Mouse (Mus musculus) cerebellum, postnatal 14 days (tissue): ENCODE measurements around the gene Tubb4b.

Experiments used
- DNase-seq, 2 experiments: peaks; one replicate each; pipeline ENCODE4 v3.0.0; 2021; ENCODE audit warnings: mixed read lengths in 2 of 2

Tubb4b gene

DNA sequence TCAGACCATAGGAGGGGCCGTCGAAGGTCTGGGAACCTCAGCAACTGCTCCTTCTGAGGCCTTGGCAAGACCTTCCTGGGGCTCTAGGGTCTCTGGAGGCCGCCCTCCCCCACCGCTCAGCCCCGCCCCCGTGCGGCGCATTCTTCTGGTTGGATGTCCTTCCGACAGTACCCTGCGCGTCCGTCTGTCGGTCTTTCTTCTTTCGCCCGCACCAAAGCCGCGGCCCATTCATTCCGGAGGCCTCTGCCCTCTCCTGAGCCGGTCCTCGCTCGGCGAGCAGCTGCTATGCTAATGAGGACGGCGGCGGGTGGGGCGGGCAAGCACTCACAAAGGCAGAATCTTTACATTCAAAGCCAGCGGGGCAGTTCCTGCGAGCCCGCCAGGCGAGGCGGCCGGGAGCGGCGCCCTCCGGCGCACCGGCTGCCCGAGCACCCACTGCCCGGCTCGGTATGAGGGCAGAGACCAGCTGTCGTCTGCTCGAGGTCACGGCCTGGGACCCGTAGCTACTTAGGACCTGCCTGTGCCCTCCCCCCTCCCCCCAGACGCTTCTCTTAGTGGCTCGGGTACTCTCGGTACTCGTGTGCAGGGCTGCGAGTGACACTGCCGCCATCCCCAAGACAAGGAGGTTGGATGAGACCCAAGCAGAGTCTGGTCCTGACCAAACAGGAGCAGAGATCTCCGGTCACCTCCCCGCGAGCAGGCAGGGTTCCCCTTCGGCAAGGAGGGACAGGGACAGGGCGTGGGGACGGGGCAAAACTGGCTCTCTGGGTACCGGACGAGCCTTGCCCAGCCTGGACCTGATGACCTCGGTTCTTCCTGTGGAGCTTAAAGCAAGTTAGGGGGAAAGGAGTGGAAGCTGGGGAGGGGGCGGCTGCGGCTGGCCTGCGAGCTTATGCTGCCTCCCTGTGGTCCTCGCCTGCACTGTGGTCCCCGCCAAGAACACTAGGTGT lies 38.6 kb downstream of the Tubb4b start:
- peak; percentile 39 to 57 for DNase-seq

DNA sequence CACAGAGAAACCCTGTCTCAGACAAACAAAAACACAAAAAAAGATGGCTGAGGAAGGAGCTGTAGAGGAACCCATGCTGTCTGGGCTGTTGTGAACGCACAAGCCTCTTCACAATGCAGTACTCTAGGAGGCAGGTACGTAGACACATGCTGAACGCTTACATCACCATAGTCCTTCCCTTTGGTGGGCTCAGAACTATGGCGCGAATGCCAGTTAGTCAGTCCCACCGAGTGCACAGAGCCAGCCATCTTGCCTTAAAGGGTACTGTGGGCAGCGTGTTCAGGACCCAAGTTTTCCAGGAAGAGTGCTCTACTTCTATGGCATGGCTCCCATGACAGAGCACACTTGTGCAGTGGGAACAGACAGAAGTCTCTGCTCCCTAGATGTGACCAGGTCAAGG lies 40.0 kb downstream of the Tubb4b start:
- no peak for DNase-seq

DNA sequence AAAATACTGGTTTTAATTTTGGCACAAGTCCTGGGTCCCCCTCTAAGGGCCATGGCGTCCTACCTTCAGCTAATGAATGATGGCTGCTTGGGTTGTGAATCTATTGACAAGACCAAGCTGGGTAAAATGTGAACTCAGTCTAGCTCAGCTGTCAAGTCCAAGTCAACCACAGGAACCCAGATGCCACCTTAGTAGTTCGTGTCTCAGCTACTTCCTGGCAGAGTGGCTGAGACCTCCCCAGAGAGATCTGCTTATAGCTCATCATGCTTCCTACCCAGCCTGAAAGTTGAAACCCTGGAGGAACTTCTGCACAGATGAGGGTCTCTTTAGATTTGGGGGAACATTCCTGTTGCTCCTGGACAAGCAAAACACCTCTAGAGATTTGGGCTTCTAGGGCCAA lies 41.2 kb downstream of the Tubb4b start:
- no peak for DNase-seq

DNA sequence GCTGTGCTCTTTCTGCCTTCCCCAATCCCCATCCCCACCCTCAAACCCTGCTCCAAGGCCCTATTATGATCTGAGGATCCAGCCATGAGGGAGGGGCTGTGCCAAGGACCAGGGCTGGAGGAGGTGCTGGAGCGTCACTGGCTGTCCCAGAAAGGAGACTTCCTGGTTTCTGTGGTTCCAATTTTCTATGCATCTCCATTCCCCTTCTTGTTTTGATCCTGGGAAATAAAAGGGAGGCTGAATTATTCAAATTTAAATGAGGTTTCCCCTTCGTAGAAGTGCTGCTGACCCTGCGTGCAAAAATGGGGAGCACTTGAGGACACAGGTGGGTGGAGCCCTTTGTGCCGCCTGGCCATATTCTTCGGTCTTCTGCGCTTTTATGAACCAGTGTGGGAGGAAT lies 41.8 kb downstream of the Tubb4b start:
- no peak for DNase-seq

DNA sequence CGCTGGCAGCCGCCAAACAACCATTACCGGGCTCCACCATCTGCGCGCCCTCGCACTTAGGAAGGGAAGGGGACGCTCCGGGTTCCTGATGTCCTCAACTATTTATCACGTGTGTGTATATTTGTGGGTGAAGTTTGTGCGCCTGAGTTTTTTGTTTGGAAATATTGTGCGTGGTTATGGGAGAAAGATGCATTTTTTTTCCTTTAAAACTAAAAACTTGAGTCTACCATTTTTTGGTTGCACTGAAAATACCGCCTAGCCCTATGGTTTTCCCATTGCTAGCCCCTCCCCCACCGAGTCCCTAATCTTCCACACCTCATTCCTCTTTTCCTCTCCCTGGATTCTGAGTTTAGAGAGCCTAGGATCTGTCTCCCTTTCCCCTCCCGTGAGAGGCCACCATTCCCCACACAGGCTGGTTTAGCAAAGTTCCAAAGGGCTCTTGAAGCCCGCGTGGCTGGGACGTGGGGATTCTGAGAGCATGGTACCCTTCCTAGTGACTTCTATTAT lies 42.6 kb downstream of the Tubb4b start:
- peak; percentile 16 to 44 for DNase-seq

DNA sequence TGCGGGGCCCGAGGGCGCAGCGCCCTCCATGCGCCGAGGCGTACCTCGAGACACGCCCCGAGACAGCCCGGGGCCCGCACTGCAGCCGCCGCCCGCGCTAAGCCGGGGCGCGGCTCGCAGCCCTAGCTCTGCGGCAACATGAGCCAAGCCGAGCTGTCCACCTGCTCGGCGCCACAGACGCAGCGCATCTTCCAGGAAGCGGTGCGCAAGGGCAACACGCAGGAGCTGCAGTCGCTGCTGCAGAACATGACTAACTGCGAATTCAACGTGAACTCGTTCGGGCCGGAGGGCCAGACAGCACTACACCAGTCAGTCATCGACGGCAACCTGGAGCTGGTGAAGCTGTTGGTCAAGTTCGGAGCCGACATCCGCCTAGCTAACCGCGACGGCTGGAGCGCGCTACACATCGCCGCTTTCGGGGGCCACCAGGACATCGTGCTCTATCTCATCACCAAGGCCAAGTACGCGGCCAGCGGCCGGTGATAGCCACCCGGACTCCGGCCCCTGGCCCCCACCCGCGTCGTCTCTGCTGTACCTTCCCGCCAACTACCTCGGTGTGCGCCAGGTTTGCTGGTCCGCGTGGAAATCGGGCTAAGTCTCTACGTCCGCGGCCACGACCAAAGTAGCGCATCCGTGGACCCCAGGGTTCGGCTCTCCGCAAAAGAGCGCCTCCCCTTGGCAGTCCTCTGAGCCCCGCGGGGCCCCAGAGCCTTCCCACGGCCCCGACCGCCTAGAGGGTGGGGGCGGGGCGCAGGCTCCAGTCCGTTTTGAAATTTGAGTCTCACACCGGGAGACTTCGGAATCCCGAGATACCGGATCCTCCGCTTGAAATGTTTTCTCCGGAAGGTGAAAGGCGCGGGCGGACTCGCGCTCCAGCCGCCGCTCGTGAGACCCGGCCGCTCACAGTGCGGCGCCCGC lies 43.3 kb downstream of the Tubb4b start:
- peak; percentile 56 to 60 for DNase-seq

DNA sequence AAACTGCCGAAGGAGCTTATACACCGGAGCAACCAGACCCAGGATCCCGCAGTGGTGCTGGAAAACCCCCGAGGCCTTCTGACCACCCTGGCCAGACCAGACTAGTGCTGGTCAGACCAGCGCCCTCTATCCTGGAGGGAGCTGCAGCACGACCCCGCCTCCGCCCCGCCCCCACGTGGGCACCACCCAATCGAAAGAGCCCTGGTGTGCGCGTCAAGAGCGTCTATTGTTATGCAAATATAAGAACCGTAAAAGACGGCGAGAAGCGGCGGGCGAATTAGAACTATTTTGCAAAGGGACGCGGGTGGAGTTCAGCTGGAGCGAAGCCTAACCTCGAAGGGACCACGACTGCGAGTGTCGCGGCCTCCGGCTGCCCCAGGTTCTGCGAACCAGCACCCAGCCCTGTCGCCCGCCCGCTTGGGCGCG lies 44.0 kb downstream of the Tubb4b start, which contains the start of gene Nrarp:
Nrarp (plus strand) TSS at position 281 of the 426 bp plus-strand sequence.
- DNase-seq = peak; percentile 92 to 95

DNA sequence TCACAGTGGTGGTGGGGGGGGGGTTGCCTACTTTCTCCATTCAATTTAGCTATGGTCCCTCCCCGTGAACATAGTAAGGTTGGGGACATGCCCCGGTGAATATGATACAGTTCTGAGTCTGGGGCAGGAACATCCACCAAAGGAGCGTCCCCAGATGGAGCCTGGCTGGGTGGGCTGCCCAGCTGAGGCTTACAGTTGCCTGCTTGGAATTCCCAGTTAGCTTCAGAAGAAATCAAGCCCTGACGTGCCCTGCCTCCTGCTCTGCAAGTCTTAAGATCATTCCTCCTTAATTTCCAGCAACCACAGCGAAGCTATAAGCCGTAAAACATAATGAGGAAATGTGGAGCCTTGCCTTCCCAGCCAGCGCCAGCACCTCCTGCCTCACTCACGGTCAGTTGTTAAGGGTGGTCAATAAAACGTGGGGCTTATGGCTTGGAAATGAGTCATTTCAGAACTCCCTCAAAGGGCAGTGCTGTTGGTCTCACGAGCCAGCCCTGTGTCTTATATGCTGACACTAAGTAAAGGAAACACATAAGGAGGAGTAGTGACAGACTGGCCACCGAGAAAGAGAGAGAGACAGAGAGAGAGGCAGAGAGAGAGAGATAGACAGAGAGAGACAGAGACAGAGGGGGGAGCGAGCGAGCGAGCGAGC lies 44.8 kb downstream of the Tubb4b start:
- no peak for DNase-seq

DNA sequence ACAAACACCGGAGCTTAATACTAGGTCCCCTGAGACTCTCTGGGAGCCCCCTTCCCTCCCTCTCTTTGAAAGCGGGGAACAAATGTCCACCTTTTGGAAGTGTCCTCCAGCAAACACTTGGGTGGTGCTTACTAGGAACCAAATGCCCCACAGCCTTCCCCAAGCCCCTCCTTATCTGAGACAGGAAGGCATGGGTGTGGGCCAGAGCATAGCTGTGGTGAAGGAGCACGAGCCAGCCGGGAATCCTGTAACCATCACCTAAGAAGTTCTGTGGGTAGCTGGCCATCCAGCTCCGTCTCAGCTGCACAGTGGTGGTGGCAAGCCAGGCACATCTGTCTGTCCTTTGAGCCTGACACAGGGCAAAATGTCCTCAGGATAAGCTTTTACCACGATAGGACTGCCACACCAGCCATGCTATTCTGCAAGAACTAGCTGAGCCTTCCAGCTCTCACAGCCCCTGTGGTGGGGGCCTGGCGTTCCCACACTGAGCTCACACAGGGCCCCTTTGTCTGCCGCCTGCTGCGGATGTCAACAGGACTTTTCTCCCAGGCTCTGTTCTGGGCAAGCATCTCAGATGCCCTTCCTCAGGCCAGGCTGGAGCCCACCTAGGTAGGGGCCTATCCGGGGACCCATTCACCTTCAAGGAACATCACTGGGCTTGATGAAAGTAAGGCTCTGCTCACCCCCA lies 46.1 kb downstream of the Tubb4b start:
- DNase-seq = peak in 1 of 2 experiments; percentile 23

DNA sequence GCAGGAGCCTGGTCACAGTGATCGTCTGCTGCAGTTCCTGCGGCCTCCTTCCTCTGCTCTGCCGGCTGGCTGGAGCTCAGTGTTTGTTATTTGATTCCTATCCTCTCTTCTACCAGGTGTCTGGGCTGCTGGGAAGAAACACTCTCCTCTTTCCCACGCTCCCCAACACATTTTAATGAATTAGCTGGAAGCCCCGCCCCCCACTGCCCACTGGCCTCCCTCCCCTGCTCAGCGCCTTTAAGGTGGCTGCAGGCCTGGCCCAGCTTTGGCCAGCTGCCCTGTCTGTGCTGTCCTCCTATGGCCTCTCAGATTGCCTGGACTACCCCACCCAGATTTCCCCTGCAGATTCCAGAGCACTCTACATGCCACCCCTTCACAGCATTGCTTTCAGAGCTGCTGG lies 46.8 kb downstream of the Tubb4b start:
- DNase-seq = peak; percentile 62 to 71

DNA sequence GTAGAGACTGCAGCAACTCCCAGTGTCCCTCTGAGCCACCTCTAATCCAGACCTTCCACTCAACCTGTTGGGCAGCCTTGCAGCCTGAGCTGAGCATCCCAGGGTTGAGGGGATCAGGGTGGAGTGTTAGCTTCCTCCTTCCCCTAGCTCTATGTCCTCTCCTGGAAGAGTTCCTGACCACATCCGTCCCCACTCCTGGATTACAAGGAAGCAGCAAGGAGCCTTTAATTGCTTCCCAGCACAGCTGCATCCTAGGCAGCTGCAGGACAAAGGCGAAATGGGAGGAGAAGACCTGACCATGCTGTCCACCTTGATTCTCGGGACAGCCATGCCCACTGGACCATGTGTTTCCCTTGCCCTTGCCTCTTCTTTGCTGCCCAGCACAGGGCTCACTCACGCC lies 47.4 kb downstream of the Tubb4b start:
- no peak for DNase-seq

DNA sequence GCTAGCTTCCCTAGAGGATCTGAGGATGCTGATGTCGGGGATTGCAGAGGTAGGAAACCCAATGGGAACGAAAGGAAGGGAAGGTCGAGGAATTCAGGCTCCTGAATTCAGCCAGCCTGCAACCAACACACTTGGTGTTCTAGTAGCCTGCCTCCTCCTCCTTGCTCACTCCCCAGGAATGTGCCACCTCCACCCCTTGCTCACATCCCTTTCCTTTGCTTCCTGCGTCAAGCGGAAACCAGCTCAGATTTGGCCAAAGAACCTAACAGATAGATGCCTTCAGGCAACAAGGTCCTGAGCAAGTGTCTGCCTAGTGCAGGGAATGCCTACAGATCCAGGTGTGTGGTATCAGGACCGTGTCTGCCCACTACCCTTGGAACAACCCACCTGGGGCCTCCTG lies 47.9 kb downstream of the Tubb4b start:
- DNase-seq = no peak

DNA sequence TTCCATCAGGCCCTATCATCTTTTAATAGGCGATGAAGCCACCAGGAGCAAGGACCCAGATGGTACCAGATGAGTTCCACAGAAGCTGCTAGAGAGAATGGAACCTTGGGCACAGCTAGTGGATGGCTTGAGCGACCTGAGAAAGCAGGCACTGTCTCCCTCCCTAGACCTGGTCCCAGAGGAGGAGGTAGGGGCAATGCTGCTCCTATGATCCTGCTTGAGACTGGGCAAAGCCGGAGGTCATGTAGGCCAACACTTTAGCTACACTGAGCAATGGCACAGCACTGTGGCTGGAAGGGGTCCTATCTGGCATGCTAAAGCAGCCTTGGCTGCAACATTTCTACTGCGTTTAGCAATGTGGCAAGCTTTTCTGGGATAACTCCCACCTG lies 48.8 kb downstream of the Tubb4b start:
- peak in 1 of 2 experiments; percentile 42 for DNase-seq

DNA sequence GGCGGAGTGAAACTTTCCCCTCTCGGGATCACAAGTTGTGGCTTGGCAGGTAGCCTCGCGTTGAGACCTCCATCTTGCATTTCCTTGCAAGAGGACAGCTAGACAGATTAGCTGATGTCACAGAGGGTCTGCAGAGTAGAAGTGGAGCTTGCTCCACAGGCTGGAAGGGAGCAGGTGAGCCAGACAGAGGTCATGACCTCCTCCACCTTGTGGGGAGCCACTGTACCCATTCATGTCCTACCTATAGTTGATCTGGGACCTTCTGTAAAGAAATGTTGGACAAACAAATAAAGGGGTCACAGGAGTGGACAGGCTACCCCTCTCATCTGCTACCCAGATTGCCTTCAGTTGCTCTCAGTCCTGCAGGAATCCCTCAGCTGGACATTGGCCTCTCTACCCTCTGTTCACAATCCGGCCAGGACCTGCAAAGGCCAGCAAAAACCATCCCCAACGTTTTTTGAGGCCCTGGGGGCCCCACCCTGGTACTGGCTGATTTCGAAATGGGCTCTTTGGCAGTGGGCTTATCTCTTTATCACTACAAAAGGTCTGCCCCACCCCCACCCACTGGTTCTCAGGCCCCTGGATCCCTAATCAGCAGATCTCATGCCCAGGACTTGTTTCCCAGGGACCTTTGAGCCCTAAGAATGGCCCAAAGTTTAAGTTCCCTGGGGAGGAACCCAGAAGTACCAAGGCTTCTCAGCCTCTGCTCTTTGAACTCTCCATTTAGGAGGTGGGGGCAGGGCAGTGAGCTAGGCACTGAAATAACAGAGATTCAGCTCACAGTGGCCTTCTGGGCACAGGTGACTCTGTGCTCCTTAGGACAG lies 49.4 kb downstream of the Tubb4b start:
- DNase-seq = no peak

DNA sequence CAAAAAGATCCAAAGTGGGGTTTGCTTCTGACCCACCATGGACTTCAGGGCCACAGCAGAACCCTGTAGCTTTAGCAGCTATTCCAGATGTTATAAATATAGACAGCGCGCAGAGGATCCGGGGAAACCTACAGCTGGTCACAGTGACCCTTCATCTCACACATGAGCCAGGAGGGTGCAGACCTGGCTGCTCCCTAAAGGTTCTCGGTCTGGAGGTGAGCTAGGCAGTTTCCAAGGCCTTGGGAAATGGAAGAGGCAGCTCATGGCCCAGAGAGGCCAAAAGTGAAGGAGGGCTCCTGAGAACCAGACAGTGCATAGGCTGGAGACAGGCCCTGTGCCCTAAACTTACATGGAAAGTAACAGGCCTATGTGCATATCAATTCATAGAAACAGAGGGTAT lies 50.7 kb downstream of the Tubb4b start:
- no peak for DNase-seq

DNA sequence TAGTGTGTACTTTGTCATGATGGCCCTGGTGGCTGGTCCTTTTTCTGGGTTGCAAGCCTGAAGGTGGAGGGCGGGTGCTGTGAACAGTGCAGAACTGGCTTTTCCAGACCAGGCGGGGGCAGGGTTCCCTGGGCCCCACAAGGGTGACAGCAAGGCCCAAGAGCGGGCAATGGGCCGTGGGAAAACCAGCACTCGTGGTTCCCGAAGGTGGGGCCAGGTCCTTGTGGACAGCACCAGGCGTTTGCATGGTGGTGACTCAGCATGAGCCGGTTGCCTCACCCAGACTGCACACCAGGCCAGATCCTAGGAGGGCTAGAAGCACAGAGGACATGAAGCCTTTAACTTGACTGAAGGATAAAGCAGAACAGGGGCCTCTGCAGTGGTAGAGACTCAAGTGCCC lies 51.9 kb downstream of the Tubb4b start:
- DNase-seq = no peak
